Mouse (Mus musculus): Measurements from ENCODE around the gene 4933414I15Rik. TPM values are rescaled to one million over a fixed set of nuclear protein-coding genes. Genes with fewer than 3 reads are reported as not detected.

4933414I15Rik gene
- polyA plus RNA-seq, 1 experiment = not detected

DNA sequence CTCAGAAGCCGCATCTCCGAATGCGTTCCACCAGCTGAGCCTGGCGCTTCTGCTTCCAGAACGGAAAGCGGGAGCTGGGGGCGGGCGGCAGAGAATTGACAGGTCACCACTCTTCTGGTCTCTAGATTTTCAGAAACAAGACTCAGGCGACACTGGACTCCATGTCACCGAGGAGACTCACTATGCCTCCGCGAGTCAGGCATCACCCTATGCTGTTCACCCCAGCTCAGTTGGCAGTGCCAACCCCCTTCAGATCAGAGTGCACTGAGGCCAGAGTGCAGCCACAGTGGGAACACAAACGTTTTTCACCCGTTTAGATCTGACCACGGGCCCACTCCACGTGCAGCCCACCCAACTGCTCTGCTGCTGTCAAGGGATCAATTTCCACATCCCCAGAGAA, 12.5 kb downstream of the 4933414I15Rik start:
- peak overlapping the region; percentile 73 for H3K9ac ChIP-seq (ENCODE audit: low read depth, poor library complexity, severe bottlenecking)
- H3K9me3 ChIP-seq (replicated peaks; ENCODE audit: control insufficient read depth, insufficient read depth, low read length, poor library complexity, severe bottlenecking) = no peaks in the 10 kb centered on the region
- H3K4me3 ChIP-seq (ENCODE audit: low read depth, low read length) = peak overlapping the region; percentile 92
- no peaks in the 10 kb centered on the region for H3K27me3 ChIP-seq (ENCODE audit: control insufficient read depth, insufficient read depth, low read length, poor library complexity, severe bottlenecking)
- no peaks in the 10 kb centered on the region for H3K4me1 ChIP-seq (ENCODE audit: control insufficient read depth, insufficient read depth, low read length)
- H3K27ac ChIP-seq (ENCODE audit: insufficient read depth, low read length) = no peak overlapping the region
- H3K36me3 ChIP-seq (ENCODE audit: control insufficient read depth, insufficient read depth, low read length, poor library complexity, severe bottlenecking) = no peaks in the 10 kb centered on the region
- TF ChIP-seq POLR2A (IDR thresholded peaks at IDR 0.05; ENCODE audit: insufficient read depth, low read length) (no peak), EP300 (IDR thresholded peaks at IDR 0.05; ENCODE audit: insufficient read depth, low read depth, low read length) (no peak), CTCF (IDR thresholded peaks at IDR 0.05; ENCODE audit: low read depth, low read length) (no peak)

DNA sequence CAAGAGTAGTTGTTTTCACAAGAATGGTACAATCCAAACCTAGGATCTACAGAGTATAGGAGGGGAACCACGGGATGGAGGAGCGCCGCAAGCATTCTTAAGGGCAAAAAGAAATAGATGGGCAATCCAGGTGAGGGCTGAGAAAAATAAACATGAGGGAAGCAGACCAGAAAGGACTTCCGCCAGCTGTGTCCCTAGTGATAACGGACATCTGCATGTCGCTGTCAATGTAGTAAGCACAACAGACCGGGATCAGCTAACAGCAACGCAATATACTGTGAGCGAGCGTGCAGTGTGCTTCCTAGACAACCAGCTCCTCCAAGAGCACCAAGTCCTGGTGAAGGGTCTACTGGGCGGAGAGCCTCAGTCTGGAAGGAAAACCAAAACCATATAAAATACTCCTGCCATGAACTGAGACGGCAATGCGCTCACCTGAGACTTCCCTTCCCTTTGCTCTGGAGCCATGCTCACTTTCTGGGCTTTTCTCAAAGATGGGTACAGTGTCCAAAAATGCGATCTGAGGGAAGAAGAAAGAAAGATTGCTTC, 13.0 kb downstream of the 4933414I15Rik start:
- H3K27ac ChIP-seq (ENCODE audit: insufficient read depth, low read length) = no peak overlapping the region
- H3K9ac ChIP-seq (ENCODE audit: low read depth, poor library complexity, severe bottlenecking) = peak overlapping the region; percentile 73; the same call in 1 of the 2 replicates

DNA sequence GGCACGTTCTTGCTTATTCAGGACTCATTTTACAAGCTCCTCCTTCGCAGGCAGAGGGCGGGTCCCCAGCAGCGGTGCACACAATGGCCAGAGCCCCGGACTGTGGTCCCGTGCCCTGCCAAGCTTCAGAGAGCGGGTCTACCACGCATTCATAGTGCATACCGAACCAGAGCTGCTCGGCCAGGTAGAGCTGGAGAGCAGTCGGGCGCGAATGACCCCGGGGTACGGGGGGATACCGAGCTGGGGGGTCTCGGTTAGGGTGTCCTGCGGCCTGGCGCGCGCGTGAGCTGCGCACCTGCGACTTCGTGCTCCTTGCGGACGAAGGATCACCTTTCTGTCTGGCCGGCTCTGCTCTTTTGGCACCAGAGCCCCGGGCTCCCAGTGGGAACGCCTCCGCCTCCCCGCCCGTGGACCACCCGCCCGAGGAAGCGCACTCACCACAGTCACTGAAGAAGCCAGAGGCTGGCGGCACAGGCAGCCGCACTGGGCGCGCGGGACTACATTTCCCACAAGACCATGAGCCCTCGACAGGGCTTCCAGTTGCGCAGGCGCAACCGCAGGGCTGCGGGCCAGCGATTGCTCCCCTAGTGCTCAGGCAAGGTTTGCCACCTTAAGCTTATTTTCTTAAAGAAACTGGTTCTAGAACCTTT, 27.8 kb downstream of the 4933414I15Rik start, which contains the start of gene Zfp2:
Gene Zfp2 (minus strand): TSS at position 495 of the 650 bp plus-strand sequence.
- no peaks in the 10 kb centered on the region; the same call in none of the 2 replicates for H3K36me3 ChIP-seq (ENCODE audit: control insufficient read depth, insufficient read depth, low read length, poor library complexity, severe bottlenecking)
- peak; percentile 29 for TF ChIP-seq POLR2A (IDR thresholded peaks at IDR 0.05; ENCODE audit: insufficient read depth, low read length)
- no peak for TF ChIP-seq EP300 (IDR thresholded peaks at IDR 0.05; ENCODE audit: insufficient read depth, low read depth, low read length)
- peak; percentile 31 for TF ChIP-seq CTCF (IDR thresholded peaks at IDR 0.05; ENCODE audit: low read depth, low read length)
- H3K4me1 ChIP-seq (ENCODE audit: control insufficient read depth, insufficient read depth, low read length) = no peaks in the 10 kb centered on the region
- H3K27me3 ChIP-seq (ENCODE audit: control insufficient read depth, insufficient read depth, low read length, poor library complexity, severe bottlenecking) = no peaks in the 10 kb centered on the region
- H3K9me3 ChIP-seq (replicated peaks; ENCODE audit: control insufficient read depth, insufficient read depth, low read length, poor library complexity, severe bottlenecking) = no peaks in the 10 kb centered on the region
- H3K4me3 ChIP-seq (ENCODE audit: low read depth, low read length) = peak within 1 kb of the TSS; percentile 99
- H3K9ac ChIP-seq (ENCODE audit: low read depth, poor library complexity, severe bottlenecking) = peak within 1 kb of the TSS; percentile 91
- H3K27ac ChIP-seq (ENCODE audit: insufficient read depth, low read length) = 0 out of 2 replicates have a peak within 1 kb of the TSS, but pooled peaks have one; percentile 1

More for the DNA sequence above, 13.0 kb downstream of the 4933414I15Rik start:
- TF ChIP-seq CTCF (IDR thresholded peaks at IDR 0.05; ENCODE audit: low read depth, low read length) (no peak), POLR2A (IDR thresholded peaks at IDR 0.05; ENCODE audit: insufficient read depth, low read length) (no peak), EP300 (IDR thresholded peaks at IDR 0.05; ENCODE audit: insufficient read depth, low read depth, low read length) (no peak)
- Histone ChIP-seq H3K4me3 (ENCODE audit: low read depth, low read length) (peak overlapping the region; percentile 92), H3K27me3 (ENCODE audit: control insufficient read depth, insufficient read depth, low read length, poor library complexity, severe bottlenecking) (no peaks in the 10 kb centered on the region), H3K9me3 (replicated peaks; ENCODE audit: control insufficient read depth, insufficient read depth, low read length, poor library complexity, severe bottlenecking) (no peaks in the 10 kb centered on the region), H3K4me1 (ENCODE audit: control insufficient read depth, insufficient read depth, low read length) (no peaks in the 10 kb centered on the region), H3K36me3 (ENCODE audit: control insufficient read depth, insufficient read depth, low read length, poor library complexity, severe bottlenecking) (no peaks in the 10 kb centered on the region)

DNA sequence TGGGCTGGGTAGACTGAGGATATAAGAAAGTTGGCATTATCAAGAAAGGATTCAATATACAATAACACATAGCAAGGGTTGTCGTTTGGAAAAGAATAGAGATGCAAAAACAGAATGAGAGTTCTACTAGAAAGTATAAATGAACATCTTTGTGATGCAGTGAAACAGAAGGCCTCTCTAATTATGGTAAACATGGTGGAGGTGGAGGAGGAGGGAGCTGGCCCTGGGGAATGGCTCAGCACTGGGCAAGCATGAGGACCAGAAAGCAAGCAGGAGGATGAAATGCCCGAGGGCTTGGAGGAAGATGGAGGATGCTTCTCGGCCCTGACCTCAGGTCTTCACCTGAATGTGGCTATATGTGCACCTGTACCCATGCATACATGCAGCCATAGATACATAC, 29.1 kb downstream of the 4933414I15Rik start:
- Histone ChIP-seq H3K4me1 (ENCODE audit: control insufficient read depth, insufficient read depth, low read length) (no peaks in the 10 kb centered on the region), H3K27me3 (ENCODE audit: control insufficient read depth, insufficient read depth, low read length, poor library complexity, severe bottlenecking) (no peaks in the 10 kb centered on the region), H3K9ac (ENCODE audit: low read depth, poor library complexity, severe bottlenecking) (no peak overlapping the region), H3K36me3 (ENCODE audit: control insufficient read depth, insufficient read depth, low read length, poor library complexity, severe bottlenecking) (peaks cover 7% of the 10 kb centered on the region), H3K27ac (ENCODE audit: insufficient read depth, low read length) (no peak overlapping the region), H3K4me3 (ENCODE audit: low read depth, low read length) (no peak overlapping the region), H3K9me3 (replicated peaks; ENCODE audit: control insufficient read depth, insufficient read depth, low read length, poor library complexity, severe bottlenecking) (no peaks in the 10 kb centered on the region)
- TF ChIP-seq EP300 (IDR thresholded peaks at IDR 0.05; ENCODE audit: insufficient read depth, low read depth, low read length) = no peak
- TF ChIP-seq POLR2A (IDR thresholded peaks at IDR 0.05; ENCODE audit: insufficient read depth, low read length) = no peak
- no peak for TF ChIP-seq CTCF (IDR thresholded peaks at IDR 0.05; ENCODE audit: low read depth, low read length)

DNA sequence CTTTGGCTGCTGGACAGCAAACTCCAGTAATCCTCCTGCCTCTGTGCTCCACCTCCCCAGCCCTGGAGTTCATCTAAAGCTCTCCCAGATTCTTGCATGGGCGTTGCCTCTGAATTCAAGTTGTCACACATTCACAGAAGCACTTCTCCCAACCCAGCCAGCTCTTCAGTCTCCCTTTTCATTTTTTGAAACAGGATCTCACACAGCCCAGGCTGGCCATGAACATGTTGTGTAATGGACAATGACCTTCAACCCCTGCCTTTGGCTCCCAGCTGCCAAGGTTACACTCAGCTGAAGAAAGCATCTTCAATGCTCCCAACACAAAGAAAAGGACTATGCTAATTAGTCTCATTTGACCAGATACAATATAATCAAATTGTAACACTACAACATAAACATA, 30.3 kb downstream of the 4933414I15Rik start:
- H3K36me3 ChIP-seq (ENCODE audit: control insufficient read depth, insufficient read depth, low read length, poor library complexity, severe bottlenecking) = peaks cover 10% of the 10 kb centered on the region
- H3K27ac ChIP-seq (ENCODE audit: insufficient read depth, low read length) = no peak overlapping the region
- no peak overlapping the region for H3K9ac ChIP-seq (ENCODE audit: low read depth, poor library complexity, severe bottlenecking)
- no peaks in the 10 kb centered on the region for H3K4me1 ChIP-seq (ENCODE audit: control insufficient read depth, insufficient read depth, low read length)
- no peak overlapping the region for H3K4me3 ChIP-seq (ENCODE audit: low read depth, low read length)
- no peaks in the 10 kb centered on the region for H3K9me3 ChIP-seq (replicated peaks; ENCODE audit: control insufficient read depth, insufficient read depth, low read length, poor library complexity, severe bottlenecking)
- no peaks in the 10 kb centered on the region for H3K27me3 ChIP-seq (ENCODE audit: control insufficient read depth, insufficient read depth, low read length, poor library complexity, severe bottlenecking)
- TF ChIP-seq EP300 (IDR thresholded peaks at IDR 0.05; ENCODE audit: insufficient read depth, low read depth, low read length) = no peak

DNA sequence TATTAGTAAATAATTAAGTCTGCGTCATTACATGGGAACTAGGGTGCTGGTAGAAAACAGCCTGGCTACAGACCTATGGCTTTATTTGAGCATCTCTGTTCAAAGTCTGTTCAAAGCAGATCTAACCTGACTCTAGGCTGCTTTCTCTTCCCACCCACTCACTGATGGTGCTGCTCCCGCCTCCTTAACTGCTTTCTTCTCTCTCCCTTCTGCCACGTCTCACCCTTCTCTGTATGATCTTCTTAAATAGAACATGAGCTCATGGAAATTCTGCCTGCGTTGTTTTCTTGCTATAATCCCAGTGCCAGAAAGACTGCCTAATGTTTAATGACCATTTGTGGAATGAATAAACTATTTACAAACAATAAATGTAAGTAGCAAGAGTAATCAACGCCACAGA, 35.4 kb downstream of the 4933414I15Rik start:
- TF ChIP-seq POLR2A (IDR thresholded peaks at IDR 0.05; ENCODE audit: insufficient read depth, low read length) (no peak), CTCF (IDR thresholded peaks at IDR 0.05; ENCODE audit: low read depth, low read length) (no peak), EP300 (IDR thresholded peaks at IDR 0.05; ENCODE audit: insufficient read depth, low read depth, low read length) (no peak)
- Histone ChIP-seq H3K9me3 (replicated peaks; ENCODE audit: control insufficient read depth, insufficient read depth, low read length, poor library complexity, severe bottlenecking) (peaks cover 8% of the 10 kb centered on the region), H3K27ac (ENCODE audit: insufficient read depth, low read length) (no peak overlapping the region), H3K27me3 (ENCODE audit: control insufficient read depth, insufficient read depth, low read length, poor library complexity, severe bottlenecking) (no peaks in the 10 kb centered on the region), H3K9ac (ENCODE audit: low read depth, poor library complexity, severe bottlenecking) (no peak overlapping the region), H3K36me3 (ENCODE audit: control insufficient read depth, insufficient read depth, low read length, poor library complexity, severe bottlenecking) (peaks cover 29% of the 10 kb centered on the region), H3K4me1 (ENCODE audit: control insufficient read depth, insufficient read depth, low read length) (no peaks in the 10 kb centered on the region), H3K4me3 (ENCODE audit: low read depth, low read length) (no peak overlapping the region)
